Mouse (Mus musculus) cerebellum, adult 9-11 months (tissue): ENCODE results near the gene Trpm7.
A peak's percentile ranks its signal among the peaks of the same experiment; 100 is the strongest.

Experiments
- DNase-seq: peaks from one replicate; pipeline ENCODE4 v3.0.0; 2022

Trpm7 gene

DNA sequence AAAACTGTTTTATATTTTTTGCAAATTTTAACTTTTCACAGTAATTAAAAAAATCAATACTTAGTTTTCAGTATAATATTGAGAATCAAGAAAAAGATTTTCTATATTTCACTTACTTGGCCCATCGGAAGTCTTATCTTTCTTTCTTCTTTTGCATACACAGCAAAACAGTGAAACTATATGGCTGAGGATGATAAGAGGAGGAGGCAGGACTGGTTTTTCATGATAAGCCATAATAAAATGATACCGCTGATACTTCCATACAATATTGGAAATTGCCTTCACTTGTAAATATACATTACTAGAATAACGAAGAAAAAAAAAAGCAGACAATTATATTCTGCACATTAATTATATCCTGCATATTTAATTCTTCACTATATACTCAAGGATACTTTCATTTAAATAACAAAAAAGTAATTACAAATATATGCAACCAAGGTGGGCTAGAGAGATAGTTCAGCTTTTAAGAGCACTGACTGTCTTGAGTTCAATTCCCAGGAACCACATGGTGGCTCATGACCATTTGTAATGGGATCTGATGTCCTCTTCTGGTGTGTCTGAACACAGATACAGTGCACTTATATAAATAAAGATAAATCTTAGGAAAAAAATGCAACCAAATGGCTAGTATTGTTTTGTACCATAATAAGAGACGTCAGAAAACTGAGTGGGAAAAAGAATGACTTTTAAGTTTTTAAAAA is 59.2 kb downstream of the Trpm7 start:
- DNase-seq, result no peak

DNA sequence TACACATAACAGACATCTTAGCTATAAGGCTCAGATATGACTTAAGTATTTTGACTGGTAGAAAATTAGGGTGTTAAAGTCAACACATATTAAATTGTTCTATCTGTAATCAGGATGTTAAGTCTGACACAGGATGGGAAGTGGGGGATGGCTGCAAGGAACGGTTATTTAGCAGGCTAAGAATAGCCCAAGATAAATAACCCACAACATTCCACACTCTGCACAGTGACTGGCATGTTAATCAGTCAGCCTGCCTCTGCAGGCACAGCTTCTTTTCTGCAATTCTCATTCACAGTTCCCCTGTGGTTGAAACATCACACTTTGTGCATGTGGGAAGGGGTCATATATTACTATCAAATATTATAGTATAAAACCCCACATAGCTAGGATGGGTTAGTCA is 60.2 kb downstream of the Trpm7 start:
- DNase-seq, result no peak

DNA sequence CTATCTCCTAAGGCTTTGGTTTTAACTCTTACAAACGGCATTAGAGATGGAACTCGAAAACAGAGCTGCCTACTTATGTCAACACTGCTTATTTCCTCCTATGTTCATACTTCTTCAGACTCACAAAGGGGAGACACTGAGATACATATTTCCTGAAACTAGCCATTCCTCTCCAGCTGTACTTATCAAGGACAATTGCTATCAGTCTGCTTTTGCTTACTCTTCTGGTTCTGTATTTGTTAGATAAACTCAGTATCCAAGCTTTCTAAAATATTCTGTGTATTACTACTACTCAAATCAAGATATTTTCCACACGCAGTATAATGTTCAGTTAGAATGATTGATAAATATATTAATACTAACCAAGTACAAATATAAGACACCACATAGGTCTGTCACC is 74.0 kb downstream of the Trpm7 start:
- no peak for DNase-seq

DNA sequence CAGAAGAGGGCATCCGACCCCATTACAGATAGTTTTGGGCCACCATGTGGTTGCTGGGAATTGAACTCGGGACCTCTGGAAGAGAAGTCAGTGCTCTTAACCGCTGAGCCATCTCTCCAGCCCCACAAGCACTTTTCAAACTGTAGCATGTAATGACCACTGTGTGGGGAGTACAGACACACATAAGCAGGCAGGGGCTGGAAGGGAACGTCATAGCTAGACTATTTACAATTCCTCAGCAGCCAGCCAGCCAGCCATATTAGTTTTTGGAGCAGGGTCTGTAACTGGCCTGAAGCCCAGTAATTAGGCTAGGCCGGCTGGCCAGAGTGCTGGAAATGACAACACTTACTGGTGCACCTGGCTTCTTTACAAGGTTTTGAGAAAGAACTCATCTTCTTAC is 77.6 kb downstream of the Trpm7 start:
- DNase-seq, result no peak

DNA sequence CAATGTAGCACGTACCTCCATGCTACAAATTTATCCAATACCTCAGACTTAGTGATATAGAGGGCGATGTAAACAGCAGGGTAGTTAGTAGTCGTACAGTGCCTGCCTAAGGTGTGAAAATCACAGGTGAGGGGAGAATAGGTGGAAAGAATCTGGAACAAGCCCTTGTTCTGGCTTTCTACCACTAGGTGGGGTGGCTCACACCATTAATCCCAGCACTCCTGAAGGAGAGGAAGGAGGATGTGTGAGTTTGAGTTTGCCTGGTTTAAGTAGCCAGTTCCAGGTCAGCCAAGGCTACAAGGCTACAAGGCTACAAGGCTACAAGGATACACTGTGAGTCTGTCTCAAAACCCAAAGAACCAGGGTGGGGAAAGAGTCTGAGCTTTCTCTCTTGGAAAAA is 80.3 kb downstream of the Trpm7 start:
- no peak for DNase-seq

GRCm38 (mm10) chr2:126792611-126793010 is 83.4 kb downstream of the Trpm7 start:
- no peak for DNase-seq

DNA sequence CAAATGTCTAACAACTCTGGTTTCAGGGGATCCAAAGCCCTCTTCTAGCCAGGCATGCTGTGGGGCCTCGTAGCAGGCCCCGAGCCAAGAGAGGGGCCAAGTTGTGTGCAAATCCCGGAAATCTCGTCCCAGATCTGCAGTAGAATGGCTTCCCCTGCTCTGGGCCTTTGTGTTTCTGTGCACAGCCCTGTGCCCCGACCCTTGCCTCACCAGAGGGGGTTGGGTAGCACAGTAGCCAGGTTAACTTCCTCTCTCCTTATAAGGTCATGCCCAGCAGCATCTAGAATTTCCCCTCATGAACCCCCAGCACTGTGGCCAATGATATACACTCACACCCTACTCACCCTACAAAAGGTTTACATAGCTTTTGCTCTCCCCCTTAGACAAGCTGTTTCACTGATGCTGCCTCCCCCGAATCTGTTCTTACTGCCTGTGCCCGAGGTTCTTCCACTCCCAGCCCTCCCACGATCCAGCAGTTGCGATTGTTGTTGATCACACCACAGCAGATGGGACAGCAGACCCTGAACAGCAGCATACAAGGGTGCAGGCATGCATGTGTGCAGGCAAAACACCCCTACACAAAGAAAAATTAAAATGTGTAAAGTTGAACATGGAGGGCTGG is 88.2 kb downstream of the Trpm7 start:
- DNase-seq, result no peak

DNA sequence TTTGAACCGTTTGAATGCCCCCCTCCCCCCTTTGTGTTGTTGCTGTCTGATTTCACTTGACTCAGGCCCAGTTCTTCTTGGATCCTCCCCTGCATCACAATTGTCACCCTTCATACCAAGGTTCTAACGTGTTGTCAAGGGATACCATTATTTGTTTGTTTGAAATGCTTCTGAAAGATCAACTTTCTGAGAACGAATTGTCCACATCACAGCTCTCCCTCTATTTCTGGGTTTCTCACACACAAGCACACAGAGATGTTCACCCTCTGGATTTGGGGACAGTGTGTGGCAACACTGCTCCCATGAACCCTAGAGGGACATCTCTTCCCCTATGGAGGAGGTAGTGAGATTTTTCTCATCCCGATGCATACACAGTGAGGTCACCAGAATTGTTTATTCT is 92.7 kb downstream of the Trpm7 start, which contains the start of gene Usp50:
TSS of gene Usp50 (minus strand) at position 101 of the 400 bp plus-strand sequence.
- no peak for DNase-seq

GRCm38 (mm10) chr2:126782433-126782832 is 93.6 kb downstream of the Trpm7 start:
- peak; percentile 63 for DNase-seq

DNA sequence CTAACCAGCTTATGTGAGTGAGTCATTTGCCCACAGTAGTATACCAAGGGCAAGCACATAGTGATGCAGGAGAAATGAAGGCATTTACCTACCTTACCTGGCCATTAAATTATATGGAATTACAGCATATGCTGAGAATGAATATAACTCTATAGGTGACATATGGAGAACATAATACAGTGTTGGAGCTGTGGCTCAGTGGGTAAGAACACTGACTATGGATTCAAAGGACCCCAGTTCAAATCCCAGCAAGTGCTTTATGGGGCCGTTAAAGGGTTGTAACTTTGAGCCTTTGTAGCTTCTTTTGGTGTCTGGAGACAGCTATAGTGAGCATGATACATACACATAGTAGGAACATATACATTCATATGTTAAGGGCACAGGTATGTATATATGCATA is 94.6 kb downstream of the Trpm7 start:
- no peak for DNase-seq

DNA sequence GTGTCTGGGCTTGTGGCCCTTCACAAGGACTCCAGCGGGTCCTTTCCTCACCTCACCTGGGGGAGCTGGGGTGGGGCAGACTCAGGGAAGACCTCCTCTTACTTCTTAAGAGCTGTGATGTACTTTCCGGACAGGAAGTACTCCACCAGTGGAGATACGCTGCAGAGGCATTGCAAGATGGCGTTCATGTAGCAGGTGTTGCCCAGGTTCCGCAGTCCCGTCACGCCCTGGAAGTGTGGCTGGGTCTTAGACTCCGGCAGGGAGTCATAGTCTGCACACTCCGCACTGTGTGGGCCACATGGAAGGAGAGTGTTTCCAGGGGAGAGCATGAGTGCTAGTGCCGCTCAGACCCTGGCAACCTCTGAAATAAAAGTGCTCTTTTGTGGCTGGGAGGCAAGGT is 95.7 kb downstream of the Trpm7 start:
- no peak for DNase-seq

- DNase-seq, result no peak
Observed at GRCm38 (mm10) chr2:126778806-126779205, 97.2 kb downstream of the Trpm7 start.

DNA sequence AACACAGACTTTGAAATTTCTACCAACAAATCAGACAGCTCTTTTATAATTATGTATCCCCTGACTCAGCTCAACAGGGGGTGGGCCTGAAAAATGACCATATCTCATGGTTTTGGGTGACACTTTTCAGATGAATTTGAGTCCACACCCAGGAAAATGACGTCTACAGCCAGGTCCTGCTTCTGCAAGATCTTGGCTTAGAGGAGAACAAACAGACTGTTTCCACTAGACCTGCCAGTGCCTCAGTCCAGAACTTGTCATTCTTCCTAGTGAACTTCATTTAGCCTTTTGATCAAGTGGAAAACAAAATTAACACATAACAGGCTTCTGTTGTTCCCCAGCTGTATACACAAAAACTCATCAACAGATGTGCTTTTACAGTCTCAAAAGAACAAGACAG is 99.6 kb downstream of the Trpm7 start:
- no peak for DNase-seq

DNA sequence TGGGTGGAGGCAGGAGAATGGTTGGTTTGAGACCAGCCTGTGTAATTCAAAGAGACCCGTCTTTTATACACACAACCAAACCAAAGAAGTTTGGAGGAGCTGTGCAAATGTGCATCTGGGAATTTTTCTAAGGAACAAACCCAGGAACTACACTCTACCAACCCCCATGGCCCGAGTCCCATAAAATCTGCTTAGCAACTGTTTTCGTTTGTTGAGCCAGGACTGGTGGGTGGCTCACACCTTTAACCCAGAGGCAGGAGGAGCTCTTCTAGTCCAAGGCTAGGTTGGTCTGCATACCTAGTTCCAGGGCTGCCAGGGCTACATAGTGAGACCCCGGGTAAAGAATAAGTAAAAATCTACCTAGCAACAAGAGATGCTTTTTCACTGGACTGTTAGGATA is 100.1 kb downstream of the Trpm7 start:
- DNase-seq, result no peak

DNA sequence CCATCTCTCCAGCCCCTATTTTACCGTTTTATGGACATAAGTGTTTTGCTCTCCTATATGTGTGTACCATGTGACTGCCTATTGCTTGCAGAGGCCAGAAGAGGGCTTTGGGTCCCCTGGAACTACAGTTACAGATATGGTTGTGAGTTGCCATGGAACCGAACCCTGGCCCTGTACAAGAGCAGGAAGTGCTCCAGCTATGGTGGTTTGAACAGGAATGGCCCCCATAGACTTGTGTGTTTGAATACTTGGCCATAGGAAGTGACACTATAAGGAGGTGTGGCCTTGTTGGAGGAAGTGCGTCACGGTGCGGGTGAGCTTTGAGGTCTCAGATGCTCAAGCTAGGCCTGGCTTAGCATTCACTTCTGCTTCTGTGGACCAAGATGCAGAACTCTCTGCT is 103.8 kb downstream of the Trpm7 start:
- no peak for DNase-seq

DNA sequence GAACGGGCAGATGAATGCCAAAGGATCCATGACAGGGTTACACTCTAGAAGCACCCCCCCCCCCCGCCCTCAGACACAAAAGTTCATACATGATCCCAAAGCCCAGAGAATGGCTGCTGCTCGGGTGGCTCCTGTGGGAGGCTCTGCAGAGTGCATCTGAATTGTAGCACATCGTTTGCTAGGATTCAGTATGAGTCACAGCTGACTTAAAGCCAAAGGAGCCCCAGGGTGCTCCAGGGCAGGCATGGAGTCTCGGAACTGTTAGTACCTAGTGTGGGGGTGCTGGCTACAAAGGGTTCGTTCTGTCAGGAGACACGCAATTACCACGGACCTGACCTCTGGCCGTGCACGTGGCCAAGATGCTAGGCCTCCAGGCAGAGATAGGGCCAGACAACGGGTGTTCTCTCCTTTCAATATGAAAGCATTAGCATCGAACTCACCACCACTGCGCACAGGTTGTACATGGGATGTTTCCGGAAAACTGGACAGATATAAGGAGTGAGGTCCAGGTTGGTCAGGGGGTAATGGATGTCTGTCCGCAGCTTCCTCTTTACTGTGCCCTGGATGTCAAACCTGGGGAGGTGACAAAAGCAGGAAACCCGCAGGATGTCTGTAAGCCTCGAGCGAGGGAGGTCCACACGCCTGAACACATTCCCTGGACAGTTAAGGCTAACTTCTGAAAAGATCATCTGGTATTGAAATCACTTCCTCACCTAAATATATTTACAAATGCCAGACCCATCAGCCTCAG is 106.4 kb downstream of the Trpm7 start:
- DNase-seq, result no peak

- no peak for DNase-seq
Observed at GRCm38 (mm10) chr2:126768194-126768593, 107.8 kb downstream of the Trpm7 start.

GRCm38 (mm10) chr2:126767599-126767998 is 108.4 kb downstream of the Trpm7 start:
- no peak for DNase-seq

- no peak for DNase-seq
Observed at GRCm38 (mm10) chr2:126765867-126766582, 110.0 kb downstream of the Trpm7 start.

DNA sequence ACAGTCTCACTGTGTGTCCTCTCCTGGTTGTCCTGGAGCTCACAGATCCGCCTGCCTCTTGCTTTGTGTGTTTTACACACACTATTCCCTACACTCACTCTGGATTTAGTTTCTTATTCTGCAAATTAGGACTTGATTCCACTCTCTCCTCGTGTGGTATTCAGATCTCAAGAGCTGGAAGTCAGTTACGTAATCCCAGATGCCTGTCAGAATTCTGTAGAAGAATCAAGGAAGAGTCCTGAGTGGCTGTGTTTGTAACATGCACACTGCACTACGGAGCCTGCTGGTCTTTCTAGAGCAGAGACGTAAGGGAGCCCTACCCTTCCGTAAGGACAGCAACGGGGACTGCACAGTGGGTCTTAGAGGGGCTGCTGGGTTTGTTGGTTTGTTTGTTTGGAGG is 116.7 kb downstream of the Trpm7 start:
- no peak for DNase-seq

- DNase-seq, result no peak
Observed at GRCm38 (mm10) chr2:126755664-126756063, 120.4 kb downstream of the Trpm7 start.

GRCm38 (mm10) chr2:126743389-126743788 is 132.6 kb downstream of the Trpm7 start:
- no peak for DNase-seq
